Mouse (Mus musculus) G1E (cell line): Measurements from ENCODE around the gene Msh3.

Experiments
- CTCF ChIP-seq: IDR thresholded peaks from 2 replicates; pipeline ENCODE4 v1.5.1; 2012; ENCODE audit warnings: low read depth, low read length, inconsistent platforms, mixed read lengths
- TAL1 ChIP-seq: conservative IDR thresholded peaks from 2 replicates; pipeline ENCODE4 v1.6.1; 2012; ENCODE audit warnings: low read depth, low read length, inconsistent platforms, mixed read lengths

DNA sequence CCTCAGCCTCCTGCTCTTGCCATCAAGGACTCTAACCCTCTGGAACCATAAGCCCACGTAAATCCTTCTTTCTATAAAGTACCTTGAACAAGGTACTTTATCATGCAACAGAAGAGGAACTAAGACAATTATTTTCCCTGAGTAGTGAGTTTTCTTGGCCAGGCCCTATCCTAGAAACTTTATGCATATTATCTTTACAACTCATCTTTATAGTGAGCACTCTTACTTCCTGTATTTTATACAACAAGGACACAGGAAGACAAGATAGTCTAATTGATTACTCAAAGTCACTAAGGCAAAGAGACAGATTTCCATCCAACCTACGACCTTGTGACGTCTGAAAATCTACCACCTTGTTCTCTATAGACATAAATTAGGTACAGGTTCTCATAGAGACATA lies 15.0 kb downstream of the Msh3 start:
- no peak for TF ChIP-seq CTCF
- TF ChIP-seq TAL1 = no peak
